Mouse (Mus musculus): ENCODE results near the gene Rbfox1.

DNA sequence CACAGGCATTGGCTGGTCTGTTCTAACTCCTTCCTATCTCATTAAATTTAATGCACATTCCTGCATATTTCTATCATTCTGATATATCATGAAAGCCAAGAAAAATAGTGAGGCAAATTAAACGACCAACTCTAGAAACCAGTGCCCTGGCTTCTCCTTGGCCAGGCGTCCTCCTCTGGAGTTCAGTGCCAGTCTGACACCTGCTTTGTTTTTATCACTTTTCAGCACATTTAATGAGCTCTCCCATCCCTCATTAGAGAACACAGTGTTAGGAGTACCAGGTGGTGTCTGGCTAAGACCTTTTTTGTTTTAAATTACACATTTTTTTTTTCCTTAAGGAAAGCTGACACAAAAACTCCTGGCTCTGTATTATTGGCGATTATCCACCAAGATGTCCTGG, 1489.0 kb downstream of the Rbfox1 start:
- TF ChIP-seq FLI1 (IDR thresholded peaks at IDR 0.05; ENCODE audit: low read length) (no peak), GATA1 (IDR thresholded peaks at IDR 0.05; ENCODE audit: borderline replicate concordance, low read length) (no peak)

All from megakaryocyte, embryonic 14.5 days (primary cell).